Mouse (Mus musculus) right cerebral cortex, postnatal 4 days (tissue): ENCODE data around the gene Zfp758.
"Not testable (repeated sequence)": the region's sequence is repeated elsewhere in the genome, so short reads cannot be mapped to it uniquely, and the experiment has no call there.

ENCODE experiments used
- DNase-seq: peaks from one replicate; pipeline ENCODE4 v3.0.0-alpha.2; 2022

Gene Zfp758

GRCm38 (mm10) chr17:22361101-22361781 is at the start of gene Zfp758, which contains the start of gene Zfp944:
Gene Zfp758 (plus strand): TSS chr17:22361453.
Gene Zfp944 (minus strand): TSS chr17:22361400.
- DNase-seq, result peak; percentile 15

- DNase-seq, result not testable (repeated sequence)
These were observed 47.0 kb upstream of the Zfp758 start for GRCm38 (mm10) chr17:22314219-22314618.

DNA sequence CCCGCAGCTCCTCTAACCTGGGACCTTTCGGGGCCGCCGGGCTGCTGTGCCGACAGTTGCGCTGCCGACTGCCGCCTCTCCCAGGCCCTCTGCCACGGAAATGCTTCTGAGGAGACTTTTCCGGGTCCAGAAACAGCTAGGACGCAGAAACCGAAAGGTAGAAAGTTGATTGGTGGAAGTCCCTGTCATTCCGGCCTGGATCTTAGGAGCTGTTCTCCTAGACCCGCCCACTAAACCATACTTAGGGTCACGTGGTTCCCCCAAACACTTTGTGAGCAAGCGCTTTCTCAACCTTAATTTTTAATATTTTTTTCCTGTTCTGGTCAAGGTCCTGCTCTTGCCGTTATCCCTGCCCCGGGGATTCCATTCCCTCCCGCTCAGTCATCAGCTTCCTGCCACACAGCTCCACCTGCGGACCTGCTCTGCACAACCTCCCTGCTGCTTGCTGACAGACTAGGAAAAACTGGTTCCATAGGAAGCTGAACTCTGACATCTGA is 46.5 kb upstream of the Zfp758 start, which contains the start of gene CT030661.1:
Gene CT030661.1 (minus strand): TSS at position 108 of the 497 bp plus-strand sequence.
- DNase-seq, result peak; percentile 80

GRCm38 (mm10) chr17:22315247-22315646 is 46.0 kb upstream of the Zfp758 start:
- not testable (repeated sequence) for DNase-seq

DNA sequence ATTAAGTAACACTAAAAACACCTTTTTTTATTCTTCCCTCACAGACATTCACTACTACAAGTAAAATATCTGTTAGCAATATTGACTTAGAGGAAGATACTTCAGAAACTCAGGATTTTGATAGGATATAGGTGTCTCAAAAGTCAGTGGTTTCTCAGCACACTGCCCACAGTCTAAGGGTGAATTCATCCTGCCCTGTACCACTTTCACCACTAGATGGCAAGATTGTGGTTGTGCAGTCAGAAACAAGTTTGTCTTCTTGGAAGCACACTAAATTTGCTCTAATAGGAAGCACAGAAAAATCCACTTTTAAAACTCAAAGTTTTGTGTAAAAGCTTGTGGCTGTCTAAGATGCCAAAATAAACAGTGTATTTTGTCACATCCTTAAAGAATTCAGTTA is 8.5 kb upstream of the Zfp758 start:
- no peak for DNase-seq

DNA sequence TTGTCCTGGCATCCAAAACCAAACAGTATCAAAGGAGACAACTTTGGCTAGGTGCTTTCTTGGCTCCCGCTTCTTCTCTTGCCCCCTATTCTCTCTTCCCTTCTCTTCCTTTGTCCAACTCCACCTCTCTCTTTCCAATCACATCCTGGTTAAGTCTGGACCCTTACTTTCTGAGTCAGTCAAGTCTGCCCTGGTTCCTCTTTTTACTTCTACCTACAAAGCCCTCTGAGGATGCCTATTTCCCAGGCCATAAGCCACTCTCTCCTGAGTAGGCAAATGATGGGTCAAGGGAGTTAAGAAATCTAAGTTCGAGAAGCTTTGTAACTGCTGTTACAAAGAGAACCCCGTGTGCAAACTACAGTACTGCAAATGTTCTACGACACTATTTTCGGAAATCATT is 681 bp upstream of the Zfp758 start:
- DNase-seq, result no peak

GRCm38 (mm10) chr17:22363895-22364294 is 2.6 kb downstream of the Zfp758 start:
- DNase-seq, result no peak

GRCm38 (mm10) chr17:22410756-22411155 is 49.5 kb downstream of the Zfp758 start:
- no peak for DNase-seq

DNA sequence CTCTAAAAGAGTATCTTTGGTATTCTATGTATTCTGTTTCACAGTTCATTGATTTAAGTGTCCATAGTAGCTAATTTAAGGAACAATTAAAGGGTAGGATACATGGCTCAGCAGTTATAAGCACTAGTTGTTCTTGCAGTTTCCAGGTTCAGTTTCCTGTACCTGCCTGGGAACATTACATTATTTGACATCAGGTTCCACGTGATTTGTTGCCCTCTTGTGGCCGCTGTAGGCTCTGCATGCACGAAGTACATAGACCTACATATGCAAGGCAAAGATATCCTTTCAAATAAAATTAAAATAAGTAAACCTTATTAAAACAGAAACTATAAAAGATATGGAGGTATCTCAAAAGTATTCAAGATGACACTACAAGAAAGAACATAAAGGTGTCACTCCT is 56.3 kb downstream of the Zfp758 start:
- DNase-seq, result peak; percentile 78

GRCm38 (mm10) chr17:22423952-22424617 is 62.8 kb downstream of the Zfp758 start, which contains the start of gene Zfp946:
Gene Zfp946 (plus strand): TSS chr17:22424222.
- peak; percentile 70 for DNase-seq

- no peak for DNase-seq
These were observed 63.5 kb downstream of the Zfp758 start for GRCm38 (mm10) chr17:22424636-22425354.
